Mouse (Mus musculus) testis, postnatal 14 days (tissue): ENCODE results near the gene Grem1.

ENCODE experiments used
- DNase-seq: peaks from one replicate; pipeline ENCODE4 v3.0.0; 2021; ENCODE audit warnings: low spot score

Grem1 gene

DNA sequence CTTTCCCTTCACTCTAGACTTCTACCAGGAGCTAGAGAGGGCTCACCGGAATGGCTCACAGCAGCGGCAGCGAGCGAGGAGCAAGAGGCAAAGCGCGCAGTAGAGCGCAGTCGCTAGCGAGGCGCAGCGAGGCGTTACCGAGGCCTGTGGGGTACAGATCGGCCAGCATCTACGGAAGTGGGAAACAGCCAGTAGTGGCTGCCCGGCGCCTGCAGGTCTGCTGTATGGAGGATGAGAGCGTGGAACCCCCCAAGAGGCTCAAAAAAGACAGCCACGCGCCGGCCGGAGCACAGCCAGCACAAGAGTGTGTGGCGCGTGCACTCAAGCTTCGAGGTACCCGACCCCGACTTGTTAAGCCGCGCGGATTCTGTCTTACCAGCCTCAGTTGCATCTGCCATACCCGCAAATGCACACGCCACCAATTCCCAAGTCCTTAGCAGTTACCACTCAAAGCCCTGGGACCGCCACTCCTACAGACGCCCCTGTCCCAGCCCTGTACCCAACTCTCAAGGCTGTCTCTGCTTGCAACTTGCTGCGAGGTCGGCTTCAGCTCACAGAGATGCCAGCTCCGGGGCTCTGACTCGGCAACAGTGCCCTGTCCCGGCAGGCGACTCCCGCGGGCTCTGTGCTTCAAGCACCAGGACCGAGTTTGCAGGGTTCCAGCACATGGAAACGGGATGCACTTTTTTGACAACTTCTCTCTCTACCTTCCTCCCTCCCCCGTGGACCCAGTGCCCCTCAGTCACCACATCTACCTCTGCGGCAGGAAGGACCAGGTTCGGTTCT, 728 bp downstream of the Grem1 start:
- DNase-seq: no peak

- DNase-seq: no peak
Measured at GRCm38 (mm10) chr2:113756924-113757524, 1.4 kb downstream of the Grem1 start.

DNA sequence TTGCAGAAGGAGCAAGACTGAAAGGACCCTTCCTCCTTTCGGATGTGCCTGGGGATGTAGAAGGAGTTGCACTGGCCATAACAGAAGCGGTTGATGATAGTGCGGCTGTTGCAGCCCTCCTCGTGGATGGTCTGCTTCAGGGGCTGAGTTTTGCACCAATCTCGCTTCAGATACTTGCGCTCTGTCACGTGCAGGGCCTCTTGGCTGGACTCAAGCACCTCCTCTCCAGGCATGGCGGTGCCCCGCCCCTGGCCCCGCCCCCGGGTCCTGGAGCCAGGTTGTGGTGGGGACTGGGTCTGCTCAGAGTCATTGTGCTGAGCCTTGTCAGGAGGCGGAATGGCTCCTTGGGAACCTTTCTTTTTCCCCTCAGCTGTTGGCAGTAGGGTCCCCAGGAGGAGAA, 8.7 kb downstream of the Grem1 start:
- DNase-seq: peak; percentile 27

GRCm38 (mm10) chr2:113749309-113749708, 9.1 kb downstream of the Grem1 start:
- DNase-seq: no peak

GRCm38 (mm10) chr2:113728581-113728980, 29.9 kb downstream of the Grem1 start:
- no peak for DNase-seq

- DNase-seq: no peak
Measured at GRCm38 (mm10) chr2:113714801-113715200, 43.6 kb downstream of the Grem1 start.

DNA sequence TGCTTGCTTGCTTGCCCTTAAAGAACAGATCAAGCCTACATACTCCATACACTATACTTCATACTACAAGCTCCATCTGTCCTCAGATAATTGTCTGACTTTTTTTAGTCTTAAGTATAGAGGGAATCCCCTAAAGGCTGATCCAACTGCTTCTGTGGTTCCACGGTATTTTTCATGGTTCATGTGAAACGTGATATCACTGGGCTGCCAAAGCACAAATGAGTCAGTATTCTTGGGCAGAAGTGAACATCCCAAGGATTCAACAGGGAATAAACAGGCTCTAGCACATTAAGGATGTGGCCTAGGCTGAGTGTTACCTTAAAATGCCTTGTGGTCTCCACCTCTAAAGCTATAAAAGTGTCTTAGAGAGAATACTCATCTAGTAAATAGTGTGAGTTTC, 45.0 kb downstream of the Grem1 start:
- no peak for DNase-seq

- no peak for DNase-seq
Measured at GRCm38 (mm10) chr2:113707507-113707906, 50.9 kb downstream of the Grem1 start.

DNA sequence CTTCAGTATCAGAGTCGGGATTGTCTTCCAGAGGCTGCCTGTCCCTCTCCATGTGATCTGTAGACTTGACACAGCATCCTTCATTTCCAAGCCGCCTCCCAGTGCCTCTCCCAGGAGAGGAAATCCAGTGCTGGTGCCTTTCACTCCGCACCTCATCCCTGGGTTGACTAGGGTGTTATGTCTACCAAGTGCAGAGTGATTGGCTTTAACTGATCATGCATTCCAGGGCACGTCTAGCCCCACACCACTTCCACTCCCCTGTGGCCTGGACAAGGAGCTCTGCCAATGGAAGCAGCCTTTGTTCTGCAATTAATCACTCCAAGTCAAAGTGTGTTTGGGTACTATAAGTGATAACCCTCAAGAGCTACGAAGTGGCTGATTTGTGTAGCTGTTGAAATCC, 56.9 kb downstream of the Grem1 start:
- no peak for DNase-seq

GRCm38 (mm10) chr2:113696647-113697046, 61.8 kb downstream of the Grem1 start:
- no peak for DNase-seq

DNA sequence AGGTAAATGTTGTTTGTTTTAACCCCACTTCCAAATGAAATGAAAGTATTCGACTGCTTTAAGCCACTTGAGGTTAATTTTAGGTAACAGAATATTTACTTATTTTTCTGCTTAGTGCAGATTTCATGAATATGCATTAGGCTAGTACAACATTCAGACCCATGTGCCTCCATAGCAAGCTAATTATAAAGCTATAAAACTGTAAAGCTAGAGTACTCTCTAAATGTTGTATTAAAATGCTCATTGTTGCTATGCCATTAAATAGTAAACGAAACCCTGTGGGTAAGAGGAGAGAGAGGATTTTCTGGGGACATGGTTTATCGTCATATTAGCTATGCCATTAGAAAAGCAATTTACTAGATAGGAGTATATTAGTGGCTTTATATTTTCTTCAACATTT, 62.2 kb downstream of the Grem1 start:
- no peak for DNase-seq
